Mouse (Mus musculus) embryonic facial prominence, embryonic 14.5 days (tissue): ENCODE measurements around the gene Xrcc6. TPM values are rescaled to one million over a fixed set of nuclear protein-coding genes. Genes with fewer than 3 reads are reported as not detected.
A peak's percentile ranks its signal among the peaks of the same experiment; 100 is the strongest.

Source experiments
- ATAC-seq: fragments of 200-750 bp; cut with Nextera tagmentation; 2 replicates; pipeline ENCODE4 v1.8.0; 2017; ENCODE audit warnings: low read depth, moderate number of reproducible peaks, moderate TSS enrichment
- DNase-seq: peaks from one replicate; pipeline ENCODE4 v3.0.0-alpha.2; 2015; ENCODE audit warnings: low spot score
- H3K27ac ChIP-seq: fragments of 300-500 bp; sonication (generic); replicated peaks from 2 replicates; pipeline ENCODE4 v1.5.1; 2014; ENCODE audit warnings: low read depth, mild to moderate bottlenecking, low read length, moderate library complexity
- H3K27me3 ChIP-seq: fragments of 300-500 bp; sonication (generic); replicated peaks from 2 replicates; pipeline ENCODE4 v1.6.1; 2014; ENCODE audit warnings: low read length; ENCODE audit not compliant: control insufficient read depth, insufficient read depth
- H3K36me3 ChIP-seq: fragments of 300-500 bp; sonication (generic); 2 replicates; pipeline ENCODE4 v1.6.1; 2014; ENCODE audit warnings: low read length, mixed read lengths; ENCODE audit not compliant: control insufficient read depth, insufficient read depth
- H3K4me1 ChIP-seq: fragments of 300-500 bp; sonication (generic); 2 replicates; pipeline ENCODE4 v1.6.1; 2014; ENCODE audit warnings: antibody characterized with exemption, low read length; ENCODE audit not compliant: control insufficient read depth, insufficient read depth
- H3K4me2 ChIP-seq: fragments of 300-500 bp; sonication (generic); 2 replicates; pipeline ENCODE4 v1.6.1; 2014; ENCODE audit warnings: low read depth, mild to moderate bottlenecking, low read length, moderate library complexity, mixed read lengths
- H3K4me3 ChIP-seq: fragments of 300-500 bp; sonication (generic); 2 replicates; pipeline ENCODE4 v1.5.1; 2014; ENCODE audit warnings: low read depth, mild to moderate bottlenecking, low read length
- H3K9ac ChIP-seq: fragments of 300-500 bp; sonication (generic); 2 replicates; pipeline ENCODE4 v1.6.1; 2014; ENCODE audit warnings: low read depth, mild to moderate bottlenecking, low read length, moderate library complexity, mixed read lengths
- H3K9me3 ChIP-seq: fragments of 300-500 bp; sonication (generic); 2 replicates; pipeline ENCODE4 v1.6.1; 2016; ENCODE audit warnings: low read length; ENCODE audit not compliant: control insufficient read depth
- WGBS: fragments of 180-500 bp; shearing (Covaris S2); extraction: QIAGEN DNeasy Blood & Tissue Kit; methylation state at CpG from one replicate; pipeline ENCODE4 v1.1.7; 2014; 5-methylcytosine and 5-hydroxymethylcytosine counted together
- polyA plus RNA-seq: library from polyadenylated mRNA; unstranded; fragments of >200 nt; fragmentation: Nextera tagmentation; extraction: Ambion mirVana; gene quantifications from 2 replicates; pipeline ENCODE4 v1.2.1, GENCODE M21; 2014

The Xrcc6 gene
- polyA plus RNA-seq, 1 experiment from 2014 or later: 68.4 TPM

GRCm38 (mm10) chr15:81958906-81959305 lies 28.7 kb upstream of the Xrcc6 start:
- Histone ChIP-seq H3K36me3 (peaks cover 23% of the 10 kb centered on the region), H3K4me3 (no peak overlapping the region), H3K4me1 (no peaks in the 10 kb centered on the region), H3K9ac (no peak overlapping the region), H3K9me3 (no peaks in the 10 kb centered on the region), H3K27ac (no peak overlapping the region), H3K4me2 (no peak overlapping the region), H3K27me3 (no peaks in the 10 kb centered on the region)
- 87% methylated on average over 3 of the region's 3 CpGs for WGBS
- DNase-seq: no peak
- no peak for ATAC-seq

GRCm38 (mm10) chr15:81960171-81961077 lies 27.2 kb upstream of the Xrcc6 start, which contains the start of gene Pmm1:
TSS of gene Pmm1 (minus strand) at chr15:81960930.
- peak within 1 kb of the TSS; percentile 73 for H3K9ac ChIP-seq
- under 1% methylated on average over 64 of the region's 77 CpGs for WGBS
- ATAC-seq: peak; percentile 98

GRCm38 (mm10) chr15:81961078-81961451 lies 26.6 kb upstream of the Xrcc6 start:
- Histone ChIP-seq H3K9me3 (no peaks in the 10 kb centered on the region), H3K9ac (peak overlapping the region; percentile 73; the same call in 1 of the 2 replicates), H3K4me1 (no peaks in the 10 kb centered on the region), H3K4me3 (peak overlapping the region; percentile 63), H3K27ac (no peak overlapping the region), H3K27me3 (no peaks in the 10 kb centered on the region), H3K36me3 (peaks cover 2% of the 10 kb centered on the region; the same call in 1 of the 2 replicates), H3K4me2 (peak overlapping the region; percentile 98)
- no peak for DNase-seq
- ATAC-seq: no peak
- 1% methylated on average over 7 of the region's 8 CpGs for WGBS

More at GRCm38 (mm10) chr15:81960171-81961077, 27.2 kb upstream of the Xrcc6 start, which contains the start of gene Pmm1:
- peak; percentile 99 for DNase-seq
- no peaks in the 10 kb centered on the region for H3K9me3 ChIP-seq
- peak within 1 kb of the TSS; percentile 81 for H3K27ac ChIP-seq
- no peaks in the 10 kb centered on the region for H3K4me1 ChIP-seq
- H3K27me3 ChIP-seq: no peaks in the 10 kb centered on the region
- peaks cover 8% of the 10 kb centered on the region; the same call in 1 of the 2 replicates for H3K36me3 ChIP-seq
- peak within 1 kb of the TSS; percentile 98 for H3K4me2 ChIP-seq
- peak within 1 kb of the TSS; percentile 63 for H3K4me3 ChIP-seq

GRCm38 (mm10) chr15:81964262-81964661 lies 23.4 kb upstream of the Xrcc6 start:
- 59% methylated on average over 1 of the region's 1 CpGs for WGBS
- Histone ChIP-seq H3K27me3 (no peaks in the 10 kb centered on the region), H3K4me1 (no peaks in the 10 kb centered on the region), H3K9ac (no peak overlapping the region), H3K4me2 (no peak overlapping the region), H3K27ac (no peak overlapping the region), H3K36me3 (no peaks in the 10 kb centered on the region), H3K4me3 (no peak overlapping the region), H3K9me3 (no peaks in the 10 kb centered on the region)
- no peak for ATAC-seq
- DNase-seq: no peak

GRCm38 (mm10) chr15:81964980-81965545 lies 22.6 kb upstream of the Xrcc6 start:
- H3K4me3 ChIP-seq: no peak overlapping the region
- H3K9ac ChIP-seq: no peak overlapping the region
- no peak for ATAC-seq
- H3K4me1 ChIP-seq: no peaks in the 10 kb centered on the region
- DNase-seq: no peak
- H3K27ac ChIP-seq: no peak overlapping the region
- no peaks in the 10 kb centered on the region for H3K9me3 ChIP-seq
- no peak overlapping the region for H3K4me2 ChIP-seq
- 45% methylated on average over 4 of the region's 4 CpGs for WGBS
- H3K36me3 ChIP-seq: no peaks in the 10 kb centered on the region
- H3K27me3 ChIP-seq: no peaks in the 10 kb centered on the region

- Histone ChIP-seq H3K4me2 (no peak overlapping the region), H3K9me3 (no peaks in the 10 kb centered on the region), H3K9ac (no peak overlapping the region), H3K4me1 (no peaks in the 10 kb centered on the region), H3K27me3 (no peaks in the 10 kb centered on the region), H3K4me3 (no peak overlapping the region), H3K36me3 (no peaks in the 10 kb centered on the region), H3K27ac (no peak overlapping the region)
- 82% methylated on average over 12 of the region's 14 CpGs for WGBS
- ATAC-seq (no peak), DNase-seq (no peak)
Observed at GRCm38 (mm10) chr15:81966062-81966829, 21.4 kb upstream of the Xrcc6 start.

- Histone ChIP-seq H3K4me2 (no peak overlapping the region), H3K27ac (no peak overlapping the region), H3K27me3 (no peaks in the 10 kb centered on the region), H3K9ac (no peak overlapping the region), H3K4me1 (no peaks in the 10 kb centered on the region), H3K9me3 (peaks cover 5% of the 10 kb centered on the region; the same call in 1 of the 2 replicates), H3K36me3 (no peaks in the 10 kb centered on the region), H3K4me3 (no peak overlapping the region)
- ATAC-seq (no peak), DNase-seq (no peak)
- WGBS: 85% methylated on average over 5 of the region's 5 CpGs
Observed at GRCm38 (mm10) chr15:81967821-81968220, 19.8 kb upstream of the Xrcc6 start.

- H3K27ac ChIP-seq: no peak overlapping the region
- no peaks in the 10 kb centered on the region for H3K4me1 ChIP-seq
- H3K9me3 ChIP-seq: peaks cover 8% of the 10 kb centered on the region
- ATAC-seq (no peak), DNase-seq (no peak)
- no peaks in the 10 kb centered on the region for H3K36me3 ChIP-seq
- H3K27me3 ChIP-seq: no peaks in the 10 kb centered on the region
- H3K4me3 ChIP-seq: no peak overlapping the region
- 57% methylated on average over 2 of the region's 2 CpGs for WGBS
- H3K4me2 ChIP-seq: no peak overlapping the region
- H3K9ac ChIP-seq: no peak overlapping the region
Observed at GRCm38 (mm10) chr15:81968447-81968846, 19.2 kb upstream of the Xrcc6 start.
